Mouse (Mus musculus) inflammation-experienced regulatory T-cells, adult 6 months (primary cell): ENCODE results near the gene Krt80. TPM values are rescaled to one million over a fixed set of nuclear protein-coding genes. Genes with fewer than 3 reads are reported as not detected.

Experiments
- ATAC-seq: one replicate; pipeline ENCODE4 v1.8.0; 2017
- polyA plus RNA-seq, 3 experiments: library from polyadenylated mRNA; unstranded; fragments of 100-300 nt; shearing (Covaris generic); gene quantifications; one replicate each; pipeline ENCODE4 v1.2.1; 2017

Krt80 gene
- polyA plus RNA-seq, 3 experiments from 2014 or later = 0.16 TPM; not detected in 2

- ATAC-seq = no peak
Observed at GRCm38 (mm10) chr15:101373286-101373898, 3.4 kb upstream of the Krt80 start.

- ATAC-seq = no peak
Observed at GRCm38 (mm10) chr15:101372131-101372977, 2.4 kb upstream of the Krt80 start.

DNA sequence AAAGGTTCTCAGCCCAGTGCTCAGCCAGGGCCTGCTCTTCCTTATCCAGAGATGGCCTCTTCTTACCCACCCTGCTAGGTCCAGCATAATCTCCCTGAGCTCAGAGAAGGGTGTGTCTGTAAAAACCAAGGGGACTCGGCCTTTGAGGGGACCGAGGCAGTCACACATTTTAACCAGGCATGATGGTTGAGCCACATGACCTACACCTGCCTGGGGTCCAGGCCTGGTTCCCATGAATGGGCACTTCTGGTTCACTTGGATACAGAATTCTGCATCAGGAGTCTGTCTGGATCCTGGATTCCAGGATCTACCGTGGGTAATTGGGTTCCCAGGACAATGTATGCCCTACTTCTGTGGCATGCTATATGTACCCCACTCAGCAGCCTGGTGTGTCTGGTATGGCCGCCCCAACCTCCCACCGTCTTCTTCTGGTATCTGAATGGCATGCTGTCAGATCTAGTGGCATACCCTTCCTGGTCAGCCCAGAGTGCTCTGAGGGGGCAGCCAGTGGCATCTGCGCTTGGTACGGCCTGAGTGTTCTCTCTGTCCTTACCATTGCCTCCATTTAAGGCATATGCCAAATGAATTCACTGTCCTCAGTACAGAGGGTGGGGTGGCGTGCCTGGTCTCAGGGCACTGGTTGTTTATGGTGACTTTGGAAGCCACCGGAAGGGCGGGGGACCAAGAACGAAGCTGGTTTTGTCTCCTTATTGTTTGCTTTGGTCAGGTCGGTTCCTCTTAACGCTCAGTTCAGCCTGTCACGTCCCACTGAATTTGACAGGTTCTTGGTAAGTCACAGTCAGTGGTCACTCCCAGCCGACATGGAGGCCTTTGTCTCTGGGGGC lies 1.4 kb upstream of the Krt80 start:
- ATAC-seq = no peak

GRCm38 (mm10) chr15:101369382-101370100 lies 421 bp downstream of the Krt80 start:
- no peak for ATAC-seq

- no peak for ATAC-seq
Observed at GRCm38 (mm10) chr15:101368502-101369381, 1.2 kb downstream of the Krt80 start.

GRCm38 (mm10) chr15:101368015-101368414 lies 1.9 kb downstream of the Krt80 start:
- ATAC-seq = no peak

DNA sequence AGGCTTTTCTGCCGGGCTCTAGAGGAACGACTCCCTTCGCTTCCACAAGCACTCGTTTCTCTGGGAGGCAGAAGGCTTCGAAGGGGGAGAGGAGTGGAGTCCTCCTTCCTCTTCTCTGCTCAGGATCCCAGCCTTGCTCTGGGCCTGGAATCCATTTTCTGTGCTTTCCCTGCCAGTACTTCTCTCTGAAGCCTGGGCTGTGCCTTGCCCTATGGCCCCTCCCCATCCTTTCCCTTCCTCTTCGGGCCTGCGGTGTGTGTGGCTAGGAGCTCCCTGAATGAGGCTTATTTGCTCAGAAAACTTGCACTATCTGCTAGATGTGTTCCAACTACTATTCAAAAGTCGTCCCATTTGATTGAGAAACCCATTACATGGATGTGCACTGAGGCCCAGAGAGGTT lies 2.5 kb downstream of the Krt80 start:
- no peak for ATAC-seq

GRCm38 (mm10) chr15:101366926-101367325 lies 3.0 kb downstream of the Krt80 start:
- no peak for ATAC-seq

GRCm38 (mm10) chr15:101366482-101366881 lies 3.5 kb downstream of the Krt80 start:
- ATAC-seq = no peak

DNA sequence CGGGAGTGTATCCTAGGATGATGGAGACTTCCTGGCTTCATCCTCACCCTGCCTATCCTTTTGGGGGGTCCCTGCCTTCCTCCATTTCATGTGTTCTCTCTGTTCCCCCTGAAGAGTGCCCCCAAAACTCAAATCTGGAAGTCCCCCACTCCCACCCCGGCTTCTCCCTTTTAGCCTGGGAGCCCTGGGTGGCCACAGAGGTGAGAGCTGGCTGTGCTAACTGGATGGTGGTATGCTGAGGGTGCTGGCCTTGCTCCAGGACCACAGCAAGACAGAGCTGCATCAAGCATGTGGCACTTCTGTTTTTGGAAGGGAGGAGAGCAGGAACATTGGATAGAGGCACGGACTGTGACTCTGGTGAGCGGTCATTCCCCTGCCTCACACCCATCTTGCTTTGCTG lies 4.2 kb downstream of the Krt80 start:
- no peak for ATAC-seq

GRCm38 (mm10) chr15:101364891-101365671 lies 4.9 kb downstream of the Krt80 start:
- ATAC-seq = no peak

GRCm38 (mm10) chr15:101364425-101364824 lies 5.5 kb downstream of the Krt80 start:
- no peak for ATAC-seq

DNA sequence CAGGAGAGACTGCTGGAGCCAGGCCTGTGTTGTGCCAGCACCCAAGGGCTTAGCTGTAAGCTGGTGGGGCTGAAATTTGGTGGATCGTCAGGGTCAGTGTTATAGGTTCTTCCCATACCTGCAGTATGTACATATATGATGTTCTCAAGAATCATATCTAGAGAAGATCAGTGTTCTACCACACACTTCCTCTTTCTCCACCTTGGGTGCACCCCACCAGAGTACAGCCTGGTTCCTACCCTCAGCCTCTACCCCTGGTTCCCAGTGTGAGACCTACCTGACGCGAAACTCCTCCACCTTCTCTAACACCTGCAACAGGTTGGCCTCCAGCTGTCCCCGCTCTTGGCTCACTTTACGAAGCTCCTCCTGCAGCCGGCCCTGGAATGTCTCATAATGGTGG lies 6.0 kb downstream of the Krt80 start:
- no peak for ATAC-seq

GRCm38 (mm10) chr15:101362393-101363010 lies 7.5 kb downstream of the Krt80 start:
- ATAC-seq = no peak

DNA sequence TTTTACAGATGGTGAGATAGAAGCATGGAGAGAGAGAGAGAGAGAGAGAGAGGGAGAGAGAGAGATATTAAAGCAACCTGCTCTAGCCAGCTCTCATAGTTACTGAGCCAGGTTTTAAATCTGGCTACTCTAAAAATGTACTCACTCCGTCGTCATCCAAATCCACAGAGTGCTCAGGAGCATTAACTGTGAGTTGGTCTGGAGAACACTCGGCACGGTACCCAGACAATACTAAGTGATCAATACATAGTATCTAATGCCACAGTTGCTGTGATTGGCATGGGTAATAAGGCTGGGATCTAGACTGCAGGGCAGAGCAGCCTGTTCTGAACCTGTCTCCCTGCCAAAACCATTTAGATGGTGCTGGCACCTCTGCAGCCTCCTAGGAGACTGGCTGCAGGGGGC lies 14.6 kb downstream of the Krt80 start:
- ATAC-seq = no peak

DNA sequence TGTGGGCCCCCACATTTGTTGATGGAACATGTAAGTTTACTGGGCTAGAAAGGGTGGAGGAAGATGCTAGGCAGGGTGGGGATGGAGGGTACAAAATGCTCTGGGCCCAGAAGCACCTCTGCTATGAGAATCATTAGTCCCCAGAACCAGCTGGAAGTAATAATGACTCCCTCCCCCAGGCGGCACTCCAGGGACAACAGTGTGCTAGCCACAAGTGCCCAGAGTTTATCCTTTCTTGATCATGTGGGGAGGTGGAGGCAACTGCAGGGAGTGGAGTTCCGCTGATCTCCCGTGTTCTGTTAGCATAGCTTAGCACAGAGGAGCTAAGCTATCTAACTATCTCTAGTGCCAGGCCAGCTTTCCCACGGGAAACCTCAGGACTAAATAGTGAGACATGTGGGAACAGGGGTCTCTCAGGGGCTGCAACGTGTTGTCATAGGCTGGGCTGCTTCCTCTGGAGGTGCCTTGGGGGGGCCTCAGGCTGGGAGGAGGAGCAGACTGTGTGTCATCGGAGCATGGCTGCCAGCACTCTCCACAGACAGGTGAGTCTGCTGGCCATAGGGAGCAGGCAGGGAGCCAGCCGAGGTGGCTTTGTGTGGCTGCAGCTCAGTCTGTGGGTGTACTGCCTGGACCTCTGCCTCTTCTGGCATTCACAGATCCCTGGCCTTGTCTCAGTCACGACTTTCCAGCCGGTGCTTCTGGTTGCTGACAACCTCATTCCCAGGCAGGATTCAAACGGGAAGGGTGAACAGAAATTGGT lies 17.1 kb downstream of the Krt80 start:
- ATAC-seq = no peak

DNA sequence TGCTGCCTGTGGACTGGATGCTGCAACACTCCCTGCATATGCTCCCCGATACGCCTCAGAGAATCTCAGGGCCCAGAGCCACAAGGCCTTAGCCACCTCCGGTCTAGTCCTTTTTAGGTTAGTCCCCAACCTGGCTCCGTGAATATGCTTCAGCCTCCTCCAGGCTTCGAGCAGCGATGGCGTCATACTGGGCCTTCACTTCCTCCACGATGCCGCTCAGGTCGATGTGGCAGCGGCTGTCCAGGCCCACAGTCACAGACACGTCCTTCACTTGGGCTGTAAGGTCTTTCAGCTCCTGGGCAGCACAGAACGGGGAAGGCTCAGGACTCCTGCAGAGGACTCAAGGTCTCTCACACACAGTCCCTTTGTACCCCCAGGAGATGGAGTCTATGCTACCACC lies 17.9 kb downstream of the Krt80 start:
- no peak for ATAC-seq

GRCm38 (mm10) chr15:101341797-101342515 lies 28.0 kb downstream of the Krt80 start:
- ATAC-seq = no peak

GRCm38 (mm10) chr15:101339537-101339936 lies 30.4 kb downstream of the Krt80 start:
- ATAC-seq = no peak
